Mouse (Mus musculus) testis, adult 2 months (tissue): ENCODE results near the gene Klhl22.

Experiments used
- CTCF ChIP-seq: fragments of 200-500 bp; IDR thresholded peaks from 2 replicates; pipeline ENCODE4 v1.5.1; 2012; ENCODE audit warnings: low read depth, mild to moderate bottlenecking, inconsistent platforms, low read length, moderate library complexity; ENCODE audit not compliant: control insufficient read depth, insufficient read depth, insufficient replicate concordance
- POLR2A ChIP-seq: fragments of 200-500 bp; IDR thresholded peaks from 2 replicates; pipeline ENCODE4 v1.6.1; 2012; ENCODE audit warnings: low read depth, mild to moderate bottlenecking, inconsistent platforms, low read length, moderate library complexity; ENCODE audit not compliant: control insufficient read depth

DNA sequence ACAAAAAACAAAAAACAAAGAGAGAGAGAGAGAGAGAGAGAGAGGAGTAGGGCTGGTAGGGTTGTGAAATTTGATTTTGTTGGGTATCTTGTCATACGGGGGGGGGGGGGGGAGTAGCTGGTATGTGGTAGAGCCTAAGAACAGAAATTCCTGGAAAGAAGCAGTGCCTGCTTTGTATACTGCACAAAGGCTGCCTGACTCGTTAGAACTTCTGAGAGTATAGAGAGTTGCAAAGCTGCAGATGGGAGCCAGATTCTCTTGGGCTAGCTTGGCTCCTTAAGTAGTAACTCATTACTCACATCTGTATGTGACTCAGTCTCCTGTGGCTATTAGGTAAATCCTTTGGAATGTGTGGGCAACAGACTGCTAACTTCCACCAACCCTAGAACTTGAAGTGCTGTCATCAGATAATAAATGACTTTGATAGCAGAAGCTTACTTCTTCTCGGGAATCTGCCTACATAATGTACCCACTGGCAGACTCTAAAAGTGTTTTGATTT, 26.5 kb upstream of the Klhl22 start, which contains the start of gene Med15:
- TF ChIP-seq CTCF (no peak), POLR2A (no peak)
